Mouse (Mus musculus) spleen, postnatal 4 days (tissue): ENCODE measurements at regions not wholly inside any gene's neighbourhood (a gene's known extent, or its start where the extent isn't known, plus 50 kb on each side); places are given as distances from the start of the nearest gene placed in this dataset.
A peak's percentile ranks its signal among the peaks of the same experiment; 100 is the strongest.
"Not testable (repeated sequence)": the region's sequence is repeated elsewhere in the genome, so short reads cannot be mapped to it uniquely, and the experiment has no call there.

Experiments used
- DNase-seq, 2 experiments: peaks; one replicate each; pipeline ENCODE4 v3.0.0; 2022; ENCODE audit warnings: low spot score in 2 of 2

DNA sequence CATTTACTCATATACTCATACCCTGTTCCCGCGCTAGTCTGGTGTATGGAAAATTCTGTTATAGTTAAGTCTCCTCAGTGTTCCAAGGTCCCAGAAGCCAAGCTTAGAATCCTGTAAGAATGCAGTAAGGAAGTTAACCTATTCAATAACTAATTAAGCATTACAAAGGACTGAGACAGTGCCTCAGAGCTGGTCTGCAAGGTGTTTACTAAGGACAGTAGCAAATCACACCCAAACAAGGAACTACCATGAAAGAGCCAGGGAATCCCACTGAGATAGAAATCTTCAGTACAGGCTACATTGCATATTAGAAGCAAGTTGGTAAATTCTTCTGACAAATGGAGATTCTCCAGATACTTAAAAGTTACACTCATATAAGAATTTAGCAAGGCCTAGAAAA is 516.7 kb upstream of the Gm10131 start:
- DNase-seq: not testable (repeated sequence)

DNA sequence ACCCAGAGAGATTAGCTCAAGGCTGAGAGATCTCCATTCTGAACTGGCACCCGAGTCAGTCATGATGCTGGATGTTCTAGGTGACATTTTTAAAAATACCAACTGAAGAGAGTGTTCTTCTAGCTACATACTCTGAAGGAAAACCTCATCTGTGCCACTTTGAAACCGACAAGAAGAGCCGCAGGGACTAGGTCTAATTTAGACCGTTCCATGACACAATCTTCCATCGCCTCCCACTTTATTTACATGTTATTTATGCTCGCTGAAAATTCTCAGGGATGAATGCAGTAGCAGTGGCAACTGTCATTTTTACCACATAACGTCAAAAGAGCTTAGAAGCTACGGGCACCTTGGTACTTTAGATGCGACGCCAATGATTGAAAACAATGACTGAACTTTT is 514.1 kb upstream of the Gm10131 start:
- no peak for DNase-seq

DNA sequence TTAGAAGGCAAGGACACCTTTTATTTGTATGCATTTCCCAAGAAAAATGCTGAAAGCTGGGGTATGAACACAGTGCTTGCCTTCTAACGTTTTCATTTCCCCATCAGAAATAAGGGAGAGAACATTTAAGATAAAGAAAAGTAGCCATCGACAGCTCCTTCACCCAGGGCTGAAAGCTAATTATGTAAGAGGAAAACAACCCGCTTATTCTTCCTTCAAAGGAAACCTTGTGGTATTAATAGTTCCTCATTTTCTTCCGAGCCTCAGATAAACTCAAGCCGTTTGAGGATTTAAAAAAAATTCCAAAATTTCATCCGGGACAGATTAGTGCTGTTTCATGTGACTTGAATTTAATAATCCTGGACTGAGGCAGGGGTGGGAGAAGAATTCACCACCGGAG is 512.2 kb upstream of the Gm10131 start:
- DNase-seq: no peak

DNA sequence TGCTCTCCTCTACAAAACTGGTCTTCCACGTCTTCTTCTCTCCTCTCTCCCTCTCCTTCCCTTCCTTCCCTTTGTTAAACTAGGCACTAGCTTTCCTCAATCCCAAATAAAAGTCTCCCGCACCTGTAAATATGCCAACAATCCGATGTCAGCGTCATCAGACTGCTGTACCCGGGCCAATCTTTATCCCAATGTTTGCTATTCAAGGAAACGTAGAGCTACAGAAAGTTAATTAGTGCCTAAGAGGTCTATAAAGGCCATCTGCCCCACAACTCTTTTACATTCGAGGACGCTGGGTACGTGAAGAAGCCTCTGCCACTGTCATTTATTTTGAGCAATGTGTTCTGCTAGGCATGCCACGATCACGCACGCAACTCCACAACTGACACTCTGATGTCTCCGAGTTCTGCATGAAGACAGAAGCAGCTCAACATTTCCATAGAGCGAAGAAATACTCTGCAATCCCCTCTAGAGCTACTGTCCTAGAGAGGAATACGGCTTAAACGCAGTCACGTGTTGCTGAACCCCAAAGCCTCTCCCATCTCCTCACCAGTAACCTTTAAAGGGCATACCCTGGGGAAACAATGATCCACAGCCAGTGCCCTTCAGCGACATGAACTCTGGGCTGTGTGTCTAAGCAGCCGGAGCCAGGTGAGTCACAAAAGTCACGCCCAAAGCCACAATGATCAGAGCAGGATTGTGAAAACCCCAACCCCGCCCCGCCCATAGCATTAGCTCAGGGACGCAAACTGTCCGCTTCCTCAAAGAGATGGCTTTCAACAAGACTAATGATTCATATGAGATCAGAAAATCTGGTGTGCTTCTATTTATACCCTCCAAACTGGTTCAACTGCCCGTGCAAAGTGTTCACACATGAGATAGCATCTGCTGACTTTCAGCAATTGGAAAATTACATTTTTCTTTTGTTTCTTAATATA is 510.9 kb upstream of the Gm10131 start:
- peak in 1 of 2 experiments; percentile 17 for DNase-seq

DNA sequence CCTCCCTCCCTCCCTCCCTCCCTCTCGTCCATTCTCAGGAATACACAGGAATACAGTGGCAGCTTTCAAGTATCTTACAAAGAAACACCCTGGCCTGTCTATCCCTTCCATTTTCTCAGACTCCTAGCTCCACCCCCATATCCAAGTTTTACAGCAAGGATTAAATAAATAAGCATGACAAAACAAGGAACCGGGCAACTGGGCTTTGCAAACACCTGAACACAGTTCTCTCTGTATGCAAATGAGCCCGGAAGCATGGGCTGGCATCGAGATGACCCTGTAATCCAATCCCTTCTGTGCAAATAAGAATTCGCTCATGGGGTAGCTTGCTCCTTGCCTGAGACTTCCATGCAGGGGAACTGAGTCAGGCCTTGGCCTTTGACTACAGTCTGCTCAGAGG is 506.5 kb upstream of the Gm10131 start:
- DNase-seq: no peak

DNA sequence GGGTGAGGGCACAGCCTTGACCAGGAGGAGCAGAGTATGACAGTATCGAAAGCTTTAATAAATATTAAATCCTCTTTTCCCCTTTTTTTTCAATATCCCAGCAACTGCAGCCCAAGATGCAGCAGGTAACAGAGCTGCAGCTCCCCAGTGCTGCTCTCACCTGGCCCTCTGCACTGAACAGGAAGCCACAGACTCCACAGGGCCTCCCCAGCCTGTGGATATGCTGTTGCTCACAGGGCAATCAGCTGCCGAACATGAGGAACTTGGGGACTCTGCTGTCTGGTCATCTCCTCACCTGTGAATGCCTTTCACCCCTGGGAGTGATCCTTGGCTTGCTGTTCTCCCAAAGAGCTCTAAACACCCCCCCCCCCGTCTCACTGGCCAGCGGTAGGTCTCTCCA is 503.4 kb upstream of the Gm10131 start:
- DNase-seq: no peak

DNA sequence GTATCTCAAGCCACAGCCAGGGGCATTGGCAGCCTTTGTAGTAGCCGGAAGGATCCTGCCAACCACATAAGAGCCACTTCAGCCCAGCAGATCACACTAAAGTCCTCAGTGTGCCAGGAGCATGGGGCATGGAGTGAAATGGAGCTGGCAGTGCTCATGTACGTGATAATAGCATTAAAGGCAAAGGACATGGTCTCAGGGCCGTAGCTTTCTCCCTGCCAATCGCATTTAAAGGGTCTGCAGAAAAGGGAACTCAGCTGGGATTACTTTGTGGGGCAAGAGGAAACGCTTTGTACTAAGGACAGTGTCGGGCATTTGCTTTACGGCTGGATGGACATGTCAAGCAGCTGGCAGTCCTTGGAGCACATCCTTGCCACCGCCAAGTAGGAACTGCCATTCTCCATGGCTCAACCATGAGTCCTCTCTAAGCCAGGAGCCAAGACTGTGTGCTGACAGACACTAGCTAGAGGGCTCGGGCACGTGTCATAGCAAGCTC is 502.5 kb upstream of the Gm10131 start:
- DNase-seq: no peak

DNA sequence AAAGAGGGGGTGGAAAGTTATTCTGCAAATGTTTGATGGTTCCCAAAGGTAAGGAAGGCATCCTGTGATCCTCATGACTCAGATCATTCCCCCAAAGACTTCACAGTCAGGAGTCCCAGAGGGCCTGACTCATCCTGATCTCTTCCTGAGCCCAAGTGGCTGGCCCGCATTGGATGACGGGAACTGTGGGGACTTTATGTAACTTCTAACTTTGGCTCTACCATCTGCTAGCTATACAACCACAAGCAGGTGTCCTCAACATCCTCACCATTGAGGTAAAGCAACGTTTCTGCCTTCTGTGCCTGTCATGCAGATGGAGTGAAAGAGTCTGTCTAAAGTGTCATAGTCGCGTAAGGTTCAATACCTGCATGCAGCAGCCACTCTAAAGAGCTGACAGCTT is 501.6 kb upstream of the Gm10131 start:
- DNase-seq: no peak

DNA sequence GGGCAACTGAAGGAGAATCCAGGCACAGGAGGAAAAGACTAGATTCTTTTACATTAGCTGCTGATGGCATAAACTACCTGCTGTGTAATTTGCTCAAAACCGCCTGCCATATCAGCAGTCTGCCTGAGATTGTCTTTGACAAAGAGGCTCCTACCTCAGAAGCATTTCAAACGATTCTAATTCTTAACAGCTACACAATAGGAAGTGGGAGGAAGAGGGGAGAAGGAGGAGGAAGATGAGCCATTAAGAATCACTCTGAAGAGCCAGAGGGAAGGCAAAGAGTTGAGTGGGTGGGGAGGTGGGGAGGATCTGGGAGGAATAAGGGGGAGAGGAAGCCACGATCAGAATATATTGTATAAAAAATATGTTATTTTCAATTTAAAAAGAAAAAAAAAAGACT is 500.9 kb upstream of the Gm10131 start:
- no peak for DNase-seq

DNA sequence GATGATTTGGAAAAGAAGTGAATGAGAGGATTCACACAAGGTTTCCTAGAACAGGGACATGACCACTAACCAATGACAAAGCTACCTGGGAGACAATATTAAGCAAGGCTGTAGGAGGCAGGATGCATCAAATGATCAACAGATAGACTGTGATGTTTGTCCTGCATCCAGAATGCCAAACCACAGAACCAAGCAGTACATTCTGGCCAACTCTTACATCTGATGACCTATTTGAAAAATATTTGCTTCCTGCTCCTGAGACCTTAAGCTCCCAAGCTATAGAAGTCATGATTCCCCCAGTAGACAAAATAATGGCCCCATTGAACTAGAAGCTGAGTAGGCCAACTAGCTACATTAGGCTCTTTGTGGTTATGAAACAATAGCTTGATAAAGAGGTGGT is 498.6 kb upstream of the Gm10131 start:
- DNase-seq: no peak

DNA sequence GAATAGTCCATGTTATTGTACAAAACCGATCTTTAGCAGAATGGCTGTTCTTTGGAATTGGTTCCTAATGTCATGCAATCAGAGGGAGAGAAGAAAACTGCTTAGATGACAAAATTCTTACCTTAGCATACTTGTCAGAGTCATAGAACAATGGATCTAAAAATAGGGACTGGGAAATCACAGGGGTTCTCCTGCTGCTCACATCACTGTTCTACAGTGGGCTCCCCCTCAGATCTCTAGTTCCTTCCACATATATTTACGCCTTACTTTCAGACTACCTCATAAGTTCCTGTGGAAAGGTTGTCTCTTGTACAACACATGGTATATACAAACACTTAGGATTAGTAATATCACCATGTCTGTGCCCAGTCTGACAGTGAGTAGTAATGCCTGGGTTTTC is 495.9 kb upstream of the Gm10131 start:
- DNase-seq: no peak

DNA sequence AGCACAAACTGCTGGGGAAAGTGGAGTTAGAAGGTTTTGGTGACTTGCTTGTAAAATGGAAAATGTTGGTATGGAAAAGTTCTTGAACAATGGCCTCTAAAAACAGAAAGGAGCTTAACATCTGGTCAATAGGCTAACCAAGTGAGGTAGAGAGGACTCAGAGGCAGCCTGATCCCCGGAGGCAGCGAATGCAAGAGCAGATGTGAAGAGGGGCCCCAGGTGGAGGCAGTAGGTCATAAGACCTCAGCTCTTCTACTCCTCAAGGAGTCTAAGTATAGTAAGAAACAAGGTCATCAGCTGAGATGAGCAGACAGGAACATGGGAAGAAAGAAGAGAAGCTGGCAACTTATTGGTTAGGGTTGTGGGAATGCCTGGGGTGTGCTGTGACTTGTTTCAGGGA is 493.5 kb upstream of the Gm10131 start:
- no peak for DNase-seq

DNA sequence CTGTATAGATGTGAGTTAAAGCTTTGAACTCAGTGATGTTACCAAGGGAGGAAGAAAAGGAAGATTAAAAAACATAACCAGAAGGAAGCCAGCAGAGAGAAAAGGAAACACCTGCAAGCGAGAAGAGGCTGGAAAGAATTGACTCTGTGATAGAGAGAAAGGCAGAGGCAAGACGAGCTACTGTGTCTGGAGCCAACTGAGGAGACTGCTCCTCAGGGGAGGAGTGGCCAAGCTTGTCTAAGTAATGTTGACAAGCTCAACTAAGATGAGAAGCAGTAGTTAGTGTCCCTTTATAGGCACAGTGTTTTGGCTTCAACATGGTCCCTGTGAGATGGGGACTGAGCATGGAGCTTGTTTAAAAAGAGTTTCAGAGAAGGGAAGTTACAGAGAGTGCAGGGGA is 493.0 kb upstream of the Gm10131 start:
- no peak for DNase-seq

DNA sequence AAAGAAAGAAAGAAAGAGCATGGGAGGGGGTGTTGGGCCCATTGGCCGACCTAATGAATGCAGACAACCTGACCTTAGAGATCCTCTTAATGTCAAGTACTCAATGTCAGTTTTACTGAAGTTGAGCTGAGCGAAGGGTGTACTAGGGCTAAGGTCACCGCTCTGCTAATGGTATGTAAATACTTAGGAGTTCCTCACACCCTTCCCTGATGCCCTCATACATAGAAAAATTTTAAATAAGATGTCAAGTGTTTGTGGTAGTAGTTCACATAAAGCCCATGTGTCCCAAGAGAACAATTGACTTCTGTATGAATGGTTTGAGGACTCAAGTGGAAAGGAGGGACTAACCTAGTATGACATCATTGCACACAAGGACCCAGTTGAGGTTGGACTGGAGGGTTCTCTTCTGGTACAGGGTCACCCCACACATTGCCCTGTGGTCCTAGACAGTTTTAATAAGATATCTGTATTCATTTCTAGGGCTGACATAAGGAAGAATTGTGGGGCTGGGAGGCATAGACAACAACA is 490.0 kb upstream of the Gm10131 start:
- DNase-seq: no peak

DNA sequence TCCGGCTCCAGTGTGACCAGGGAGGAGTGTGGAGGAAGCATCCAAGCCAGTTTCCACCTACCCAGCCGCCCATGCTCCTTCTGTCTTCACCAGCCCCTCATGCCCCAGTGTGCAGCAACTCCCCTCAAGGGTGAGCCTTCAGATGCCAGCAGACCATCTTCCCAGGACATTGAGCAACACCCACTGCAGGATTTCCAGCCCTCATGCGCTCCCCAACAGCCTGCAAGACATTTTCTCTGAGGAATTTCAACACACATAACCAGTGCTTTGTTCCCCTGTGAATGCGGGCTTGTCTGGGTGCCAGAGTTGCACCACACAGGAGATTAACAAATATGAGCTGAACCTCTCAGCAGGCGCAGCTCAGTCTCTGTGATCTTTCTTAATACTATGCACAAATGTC is 489.3 kb upstream of the Gm10131 start:
- DNase-seq: peak in 1 of 2 experiments; percentile 11

DNA sequence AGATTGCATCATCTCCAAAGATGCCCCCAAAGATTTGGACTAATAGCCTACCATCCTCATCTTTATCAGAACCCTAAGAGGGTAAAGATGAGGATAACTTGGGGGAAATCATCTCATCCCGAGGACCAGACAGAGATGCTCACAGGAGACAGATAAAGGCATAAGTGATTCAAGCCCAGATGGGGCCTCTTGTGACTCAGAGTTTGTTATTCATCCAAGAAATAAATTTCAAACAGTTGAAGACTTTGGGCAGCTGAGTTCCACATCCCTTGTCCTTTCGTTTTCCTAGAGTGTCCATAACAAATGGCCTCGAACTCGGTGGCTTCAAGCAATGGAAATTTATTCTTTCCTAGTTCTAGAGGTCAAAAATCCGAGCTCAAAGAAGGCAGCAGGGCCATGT is 485.1 kb upstream of the Gm10131 start:
- no peak for DNase-seq

DNA sequence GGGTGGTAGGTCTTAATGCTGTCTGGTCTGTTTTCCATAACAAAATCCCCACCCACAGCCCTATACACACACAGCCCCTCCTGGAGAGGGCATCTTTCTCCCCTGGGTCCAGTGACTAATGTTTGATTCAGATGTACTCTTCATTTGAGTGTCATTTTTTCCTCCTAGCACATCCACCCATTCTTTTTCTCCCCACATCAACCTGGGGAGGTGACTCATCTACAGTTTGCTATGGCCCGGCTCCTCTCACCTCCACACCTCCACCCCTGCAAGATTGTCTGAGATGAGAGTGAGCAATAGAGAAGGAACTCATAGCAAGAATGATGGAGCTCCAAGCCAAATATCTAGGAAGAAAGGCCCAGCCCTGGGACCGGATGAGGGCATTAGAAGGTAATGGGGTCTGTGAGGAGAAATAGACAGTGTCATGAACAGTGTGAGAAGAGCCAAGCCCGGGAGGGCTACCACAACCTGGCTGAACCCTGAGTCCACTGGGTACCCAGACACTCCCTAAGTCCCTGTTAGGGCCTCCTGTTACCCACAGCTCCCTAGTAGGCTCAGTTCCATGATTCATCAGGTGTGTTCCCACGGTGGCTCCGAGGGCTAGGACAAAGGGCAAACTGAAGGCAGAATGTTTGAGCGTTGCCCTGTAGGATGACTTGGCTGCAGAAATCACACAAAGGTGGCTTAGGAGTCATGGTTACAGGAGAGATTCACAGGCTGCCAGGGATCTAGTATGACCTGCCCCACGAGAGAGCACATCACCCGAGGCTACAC is 479.6 kb upstream of the Gm10131 start:
- no peak for DNase-seq

DNA sequence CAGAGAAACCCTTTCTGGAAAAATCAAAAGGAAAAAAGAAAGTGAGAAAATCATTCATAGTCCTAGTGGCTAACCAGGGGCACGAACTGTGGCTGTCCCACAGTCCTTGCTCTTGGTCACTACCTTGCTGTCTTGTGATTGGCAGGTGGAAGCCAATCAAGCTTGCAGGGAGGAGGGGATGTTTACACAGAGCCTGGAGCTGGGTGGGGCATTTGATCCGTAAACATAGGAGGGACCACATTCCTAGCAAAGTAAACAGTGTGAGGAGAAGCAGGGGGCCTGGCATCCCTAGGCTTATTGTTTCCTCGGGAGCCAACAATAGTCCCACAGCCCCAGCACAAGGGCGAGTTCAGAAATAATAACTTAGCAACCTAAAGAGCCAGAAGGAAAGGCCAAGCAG is 466.5 kb upstream of the Gm10131 start:
- no peak for DNase-seq

DNA sequence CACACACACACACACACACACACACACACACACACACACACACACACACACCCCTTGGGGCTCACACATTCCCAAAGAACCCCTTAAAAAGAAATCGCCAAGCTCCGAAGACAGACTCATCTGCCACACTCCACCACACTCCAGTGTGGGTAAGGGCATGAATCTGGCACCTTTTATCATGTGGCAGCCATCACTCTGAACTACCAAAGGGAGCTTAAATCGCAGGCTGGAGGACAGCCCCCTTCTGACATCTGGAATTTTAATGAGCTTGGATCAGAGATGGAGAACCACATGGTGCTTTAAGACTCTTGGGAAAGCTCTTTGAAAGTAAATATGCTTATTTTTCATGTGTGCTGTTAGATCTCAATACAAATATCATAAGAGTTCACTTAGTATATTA is 462.5 kb upstream of the Gm10131 start:
- DNase-seq: no peak

DNA sequence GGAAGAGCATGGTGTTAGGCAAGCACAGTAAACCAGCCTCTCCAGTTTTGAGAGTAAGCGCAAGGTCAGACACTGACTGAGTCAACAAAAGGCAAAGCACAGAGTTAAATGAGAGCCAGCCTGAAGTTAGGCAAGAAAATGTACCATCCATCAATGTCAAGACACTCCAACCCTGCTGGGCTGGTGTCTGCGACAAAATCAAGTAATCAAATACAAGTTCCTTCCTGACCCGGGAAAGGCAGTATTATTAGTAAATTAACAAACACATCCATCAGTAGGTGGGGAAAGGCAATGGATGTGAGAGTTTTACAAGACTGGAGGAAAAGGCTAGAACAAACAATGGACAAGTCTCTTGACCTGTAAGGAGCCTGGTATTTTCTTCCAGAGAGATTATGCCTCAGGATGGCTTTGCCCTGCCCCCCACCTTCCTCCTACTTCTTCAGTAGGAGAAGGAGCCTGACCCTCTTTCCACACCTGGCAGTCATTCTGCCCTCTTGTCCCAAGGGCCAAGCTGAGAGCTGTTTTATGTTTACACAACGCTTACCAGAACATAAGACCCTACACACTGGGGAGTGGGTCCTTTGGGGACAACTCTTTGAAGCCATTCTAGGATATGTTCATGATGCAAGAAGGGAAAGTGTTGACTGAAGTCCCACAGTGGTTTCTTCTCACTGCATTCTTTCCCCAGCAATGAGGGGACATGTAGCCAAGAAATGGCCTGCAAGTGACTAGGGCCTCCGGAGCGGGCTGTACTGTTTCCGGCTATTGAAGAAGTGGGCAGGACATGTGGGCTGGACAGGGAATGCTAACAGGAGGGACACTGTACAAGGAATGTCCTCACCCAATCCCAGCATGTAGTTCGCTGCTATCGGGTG is 461.7 kb upstream of the Gm10131 start:
- no peak for DNase-seq

DNA sequence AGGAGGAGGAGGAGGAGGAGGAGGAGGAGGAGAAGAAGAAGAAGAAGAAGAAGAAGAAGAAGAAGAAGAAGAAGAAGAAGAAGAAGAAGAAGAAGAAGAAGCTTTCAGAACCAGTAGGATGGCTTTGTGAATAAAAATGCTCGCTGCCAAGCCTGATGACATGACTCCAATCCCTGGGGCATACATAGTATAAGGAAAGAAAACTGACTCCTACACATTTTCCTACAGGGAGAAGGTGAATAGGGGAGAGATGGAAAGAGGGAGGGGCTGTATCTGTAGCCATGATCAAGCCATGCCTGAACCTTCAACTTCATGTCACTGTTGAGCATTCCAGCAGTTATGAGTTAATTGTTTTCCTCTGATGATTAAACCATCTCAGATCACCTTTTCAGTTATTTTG is 460.2 kb upstream of the Gm10131 start:
- no peak for DNase-seq

DNA sequence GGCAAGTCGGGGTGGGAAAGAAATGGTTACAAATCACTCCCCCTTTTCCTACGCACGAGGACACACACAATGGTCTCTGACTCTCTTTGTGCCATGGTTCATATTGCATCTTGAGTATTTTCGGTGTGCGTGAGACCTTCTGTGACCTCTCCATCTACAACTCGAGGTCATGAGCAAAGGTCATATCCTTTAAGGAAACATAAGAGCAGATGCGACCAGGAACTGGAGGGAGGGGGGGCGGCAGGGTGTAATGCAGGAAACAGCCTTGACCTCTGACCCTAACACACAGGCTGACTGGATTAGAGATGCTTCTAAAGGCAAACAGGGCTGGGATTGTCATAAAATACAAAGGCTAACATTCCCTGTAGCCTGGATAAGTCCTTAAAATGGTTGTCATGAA is 450.7 kb upstream of the Gm10131 start:
- no peak for DNase-seq
